Mouse (Mus musculus) MEL (cell line): ENCODE results near the gene P2rx2. TPM values are rescaled to one million over a fixed set of nuclear protein-coding genes. Genes with fewer than 3 reads are reported as not detected.

Experiments
- DNase-seq: peaks from one replicate; pipeline ENCODE4 v3.0.0; 2011; ENCODE audit warnings: low read depth, low spot score
- H3K27ac ChIP-seq: 2 replicates; pipeline ENCODE4 v1.5.1; 2012; ENCODE audit warnings: low read depth, mild to moderate bottlenecking, control low read depth, low read length, moderate library complexity; ENCODE audit not compliant: control insufficient read depth
- H3K27me3 ChIP-seq, 2 experiments: fragments of 150-350 bp in 1 of 2; sonication (generic) in 1 of 2; 2 replicates each; pipeline ENCODE4 v1.6.1; 2012; ENCODE audit warnings: low read length in 2 of 2, mild to moderate bottlenecking in 2 of 2, improper control_type of control experiment in 1 of 2, moderate library complexity in 1 of 2; ENCODE audit not compliant: insufficient read depth in 2 of 2, control insufficient read depth in 1 of 2
- H3K36me3 ChIP-seq, 2 experiments: 2 replicates each; pipeline ENCODE4 v1.6.1; 2012 to 2014; ENCODE audit warnings: low read length in 2 of 2, improper control_type of control experiment in 1 of 2, inconsistent platforms in 1 of 2, mild to moderate bottlenecking in 1 of 2; ENCODE audit not compliant: insufficient read depth in 2 of 2, control insufficient read depth in 1 of 2
- H3K4me1 ChIP-seq, 2 experiments: fragments of 150-350 bp in 1 of 2; sonication (generic) in 1 of 2; 2 replicates each; pipeline ENCODE4 v1.6.1; 2012; ENCODE audit warnings: low read length in 2 of 2, improper control_type of control experiment in 1 of 2, mild to moderate bottlenecking in 1 of 2; ENCODE audit not compliant: insufficient read depth in 2 of 2, control insufficient read depth in 1 of 2
- H3K4me3 ChIP-seq, 2 experiments: fragments of 150-350 bp in 1 of 2; sonication (generic) in 1 of 2; 2 replicates each; pipeline ENCODE4 v1.5.1; 2012; ENCODE audit warnings: low read depth in 2 of 2, low read length in 2 of 2, mild to moderate bottlenecking in 2 of 2, moderate library complexity in 2 of 2, control low read depth in 1 of 2, improper control_type of control experiment in 1 of 2; ENCODE audit not compliant: control insufficient read depth in 1 of 2, insufficient read depth in 1 of 2
- H3K79me2 ChIP-seq: 2 replicates; pipeline ENCODE4 v1.6.1; 2012; ENCODE audit warnings: mild to moderate bottlenecking, low read length, moderate library complexity; ENCODE audit not compliant: control insufficient read depth, poor library complexity, insufficient read depth
- H3K9ac ChIP-seq: 2 replicates; pipeline ENCODE4 v1.6.1; 2012; ENCODE audit warnings: low read depth, mild to moderate bottlenecking, control low read depth, low read length, moderate library complexity; ENCODE audit not compliant: control insufficient read depth, poor library complexity, severe bottlenecking
- H3K9me3 ChIP-seq: fragments of 150-350 bp; sonication (generic); replicated peaks from 2 replicates; pipeline ENCODE4 v1.6.1; 2012; ENCODE audit warnings: mild to moderate bottlenecking, low read length, improper control_type of control experiment, moderate library complexity; ENCODE audit not compliant: insufficient read depth
- CHD1 ChIP-seq: IDR thresholded peaks from 2 replicates; pipeline ENCODE4 v1.6.1; 2012; ENCODE audit warnings: low read depth, mild to moderate bottlenecking, inconsistent platforms, low read length, improper control_type of control experiment
- CTCF ChIP-seq, 3 experiments: IDR thresholded peaks in 2 of 3; conservative IDR thresholded peaks in 1 of 3; 2 replicates each; pipeline ENCODE4 v1.5.1; 2011 to 2012; ENCODE audit warnings: low read length in 3 of 3, low read depth in 2 of 3, mild to moderate bottlenecking in 2 of 3, improper control_type of control experiment in 1 of 3, inconsistent platforms in 1 of 3, mixed read lengths in 1 of 3, moderate library complexity in 1 of 3; ENCODE audit not compliant: control insufficient read depth in 1 of 3, insufficient read depth in 1 of 3, poor library complexity in 1 of 3, severe bottlenecking in 1 of 3
- E2F4 ChIP-seq: IDR thresholded peaks from 2 replicates; pipeline ENCODE4 v1.6.1; 2011; ENCODE audit warnings: low read depth, low read length, improper control_type of control experiment, borderline replicate concordance
- JUND ChIP-seq: IDR thresholded peaks from 2 replicates; pipeline ENCODE4 v1.6.1; 2011; ENCODE audit warnings: low read depth, mild to moderate bottlenecking, improper control_type of control experiment, low read length
- MAFK ChIP-seq: IDR thresholded peaks from 2 replicates; pipeline ENCODE4 v1.6.1; 2011; ENCODE audit warnings: low read depth, mild to moderate bottlenecking, low read length, improper control_type of control experiment, borderline replicate concordance
- POLR2AphosphoS2 ChIP-seq: IDR thresholded peaks from 2 replicates; pipeline ENCODE4 v1.6.1; 2011; ENCODE audit warnings: low read length, improper control_type of control experiment
- POLR2AphosphoS5 ChIP-seq: IDR thresholded peaks from 2 replicates; pipeline ENCODE4 v1.6.1; 2012; ENCODE audit warnings: low read depth, borderline replicate concordance, mild to moderate bottlenecking, inconsistent platforms, low read length, moderate library complexity, mixed read lengths
- RAD21 ChIP-seq: IDR thresholded peaks from 2 replicates; pipeline ENCODE4 v1.6.1; 2011; ENCODE audit warnings: mild to moderate bottlenecking, low read depth, low read length, improper control_type of control experiment
- SMC3 ChIP-seq: IDR thresholded peaks from 2 replicates; pipeline ENCODE4 v1.6.1; 2011; ENCODE audit warnings: low read depth, low read length, improper control_type of control experiment
- TBP ChIP-seq: IDR thresholded peaks from 2 replicates; pipeline ENCODE4 v1.8.0; 2011; ENCODE audit warnings: low read depth, low read length, improper control_type of control experiment
- UBTF ChIP-seq: IDR thresholded peaks from 2 replicates; pipeline ENCODE4 v1.6.1; 2012; ENCODE audit warnings: low read depth, mild to moderate bottlenecking, inconsistent platforms, low read length, improper control_type of control experiment, moderate library complexity, borderline replicate concordance; ENCODE audit not compliant: insufficient read depth
- ZKSCAN1 ChIP-seq: IDR thresholded peaks from 2 replicates; pipeline ENCODE4 v1.6.1; 2012; ENCODE audit warnings: low read depth, mild to moderate bottlenecking, inconsistent platforms, low read length, improper control_type of control experiment, moderate library complexity
- ZNF384 ChIP-seq: IDR thresholded peaks from 2 replicates; pipeline ENCODE4 v1.6.1; 2012; ENCODE audit warnings: low read depth, mild to moderate bottlenecking, inconsistent platforms, low read length, improper control_type of control experiment
- polyA plus RNA-seq, 2 experiments: library from polyadenylated mRNA; stranded (reverse) in 1 of 2; unstranded in 1 of 2; fragments of >175 nt in 1 of 2; fragments of >200 nt in 1 of 2; gene quantifications; 2 replicates each; pipeline versions ENCODE4 v1.2.1 to v1.2.4; 2012; ENCODE audit warnings: low replicate concordance in 2 of 2, low read depth in 1 of 2; ENCODE audit not compliant: insufficient read length in 2 of 2, insufficient read depth in 1 of 2, missing spikeins in 1 of 2
- total RNA-seq: library from RNA; depleted of rRNA; stranded (reverse); fragments of 300-350 nt; gene quantifications from 2 replicates; pipeline ENCODE4 v1.2.3, GENCODE M21; 2012

P2rx2 gene
- total and polyA plus RNA-seq, 3 experiments, result 0.08 to 0.57 TPM; not detected in 1

DNA sequence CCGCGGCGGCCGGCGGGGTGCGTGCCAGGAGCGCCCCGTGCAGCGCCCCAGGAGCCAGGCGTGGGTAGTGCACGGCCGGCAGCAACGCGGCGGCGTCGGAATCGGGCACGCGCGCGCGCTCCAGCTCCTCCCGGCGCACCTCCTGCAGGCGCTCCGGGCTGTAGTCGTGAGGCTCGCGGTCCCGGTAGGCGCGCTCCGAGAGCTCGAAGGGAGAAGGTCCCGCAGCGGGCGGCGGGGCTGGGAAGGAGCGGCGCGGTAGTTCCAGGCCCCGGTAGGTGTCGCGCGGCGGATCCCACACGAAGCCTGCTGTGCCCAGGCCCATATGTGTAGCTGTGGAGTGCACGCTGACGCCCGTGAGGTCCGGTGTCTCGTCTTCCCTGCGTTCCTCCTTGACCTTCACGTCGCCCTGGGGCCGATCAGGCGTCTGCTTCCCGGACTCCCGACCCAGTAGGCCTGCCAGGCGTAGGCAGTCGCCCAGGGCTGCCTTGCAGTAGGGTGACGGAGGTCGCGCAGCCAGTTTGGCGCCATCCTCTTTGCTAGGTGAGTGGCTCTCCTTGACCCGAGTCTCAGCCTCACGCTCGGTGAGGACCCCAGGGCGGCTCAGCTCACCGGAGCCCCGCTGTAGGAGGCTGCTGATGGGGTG is 20.3 kb upstream of the P2rx2 start:
- Histone ChIP-seq H3K27me3 (no peaks in the 10 kb centered on the region), H3K36me3 (no peaks in the 10 kb centered on the region), H3K4me1 (no peaks in the 10 kb centered on the region), H3K79me2 (no peaks in the 10 kb centered on the region), H3K9me3 (no peaks in the 10 kb centered on the region), H3K4me3 (no peak overlapping the region), H3K9ac (no peak overlapping the region), H3K27ac (no peak overlapping the region)
- DNase-seq, result no peak
- TF ChIP-seq UBTF (no peak), POLR2AphosphoS2 (no peak), MAFK (no peak), RAD21 (no peak), SMC3 (no peak), JUND (no peak), ZNF384 (no peak), ZKSCAN1 (no peak), CHD1 (no peak)

- Histone ChIP-seq H3K27ac (no peak overlapping the region), H3K9ac (no peak overlapping the region), H3K27me3 (no peaks in the 10 kb centered on the region), H3K4me1 (no peaks in the 10 kb centered on the region), H3K9me3 (no peaks in the 10 kb centered on the region), H3K4me3 (no peak overlapping the region), H3K79me2 (no peaks in the 10 kb centered on the region), H3K36me3 (no peaks in the 10 kb centered on the region)
- no peak for DNase-seq
- no peak for TF ChIP-seq CHD1
- TF ChIP-seq CTCF (IDR thresholded peaks at IDR 0.05 in 2 of 3, conservative IDR thresholded peaks at IDR 0.05 in 1 of 3; ENCODE audit: control insufficient read depth in 1 of 3, insufficient read depth in 1 of 3, low read depth in 2 of 3, low read length in 3 of 3, poor library complexity in 1 of 3, severe bottlenecking in 1 of 3), result no peak
Measured at GRCm38 (mm10) chr5:110362813-110363178, 19.8 kb upstream of the P2rx2 start.

- DNase-seq, result no peak
- H3K27ac ChIP-seq, result no peak overlapping the region
- no peaks in the 10 kb centered on the region for H3K4me1 ChIP-seq
- H3K9me3 ChIP-seq, result no peaks in the 10 kb centered on the region
- no peaks in the 10 kb centered on the region for H3K79me2 ChIP-seq
- no peak overlapping the region for H3K9ac ChIP-seq
- no peaks in the 10 kb centered on the region for H3K27me3 ChIP-seq
- no peaks in the 10 kb centered on the region for H3K36me3 ChIP-seq
- TF ChIP-seq SMC3 (no peak), E2F4 (no peak), POLR2AphosphoS5 (no peak), TBP (no peak)
- H3K4me3 ChIP-seq, result no peak overlapping the region
Measured at GRCm38 (mm10) chr5:110361465-110361864, 18.5 kb upstream of the P2rx2 start.
